13 mouse cellular contexts compared by ENCODE assay signal in the genomic region with DNA sequence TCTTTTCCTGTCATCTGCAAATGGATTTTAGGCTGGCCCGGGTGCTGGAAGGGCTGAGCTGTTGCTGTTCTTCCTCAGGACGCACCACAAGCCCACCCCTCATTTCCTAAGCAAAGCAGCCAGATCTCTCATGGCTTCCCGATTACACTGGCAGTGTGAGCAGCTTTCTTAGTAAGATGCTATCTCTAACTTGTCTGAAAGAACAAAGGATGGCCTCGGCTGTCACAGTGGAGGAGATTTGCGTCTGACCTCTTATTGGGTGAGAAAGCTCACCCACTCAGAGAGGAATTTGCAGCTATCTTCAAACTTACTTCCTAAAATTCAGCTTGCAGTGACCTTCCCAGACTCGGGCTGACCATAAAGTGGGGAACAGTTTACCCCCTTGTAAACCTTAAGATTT.
"Had no signal": no experiment of that assay in that cellular context is flagged by ENCODE, and none has a peak within 500 bp of the region (broad histone marks: within the 10 kb centered on the region; RNA-seq: fewer than 3 reads in every experiment).

No protein-coding gene starts in this region.

- H3K4me2 ChIP-seq: liver, embryonic 11.5 days; liver, embryonic 15.5 days; midbrain, embryonic 13.5 days had no signal

- H3K4me3 ChIP-seq: left cerebral cortex, adult 2 months; limb, embryonic 10.5 days; liver, embryonic 15.5 days; midbrain, embryonic 13.5 days had no signal

- ATAC-seq: lung, postnatal 0 days; midbrain, embryonic 13.5 days had no signal

- H3K36me3 ChIP-seq: limb, embryonic 10.5 days; liver, embryonic 15.5 days; midbrain, embryonic 13.5 days had no signal

- H3K4me1 ChIP-seq: limb, embryonic 10.5 days; liver, embryonic 15.5 days; midbrain, embryonic 13.5 days had no signal

- DNase-seq: kidney, postnatal 25 days; lung, adult 2 months; lung, postnatal 36 days; right cerebral cortex, postnatal 4 days; spleen, adult 18-20 months; thymus, adult 18-20 months; thymus, postnatal 14 days had no signal

- H3K9ac ChIP-seq: liver, embryonic 15.5 days; midbrain, embryonic 13.5 days had no signal

- H3K9me3 ChIP-seq: limb, embryonic 10.5 days; liver, embryonic 15.5 days; midbrain, embryonic 13.5 days had no signal

- H3K27me3 ChIP-seq: liver, embryonic 15.5 days; midbrain, embryonic 13.5 days had no signal

- H3K27ac ChIP-seq: left cerebral cortex, adult 2 months; limb, embryonic 10.5 days; liver, embryonic 15.5 days; midbrain, embryonic 13.5 days had no signal
